Comparison of ENCODE assay signal across 12 mouse cellular contexts in genomic region chr12:54385401-54385800, GRCm38 (mm10).
DNase-seq lines count a peak whose midpoint lies in the region; ATAC-seq lines count a peak whose summit lies in the region.
"Had no signal": no experiment of that assay in that cellular context is flagged by ENCODE, and none has a peak within 500 bp of the region (broad histone marks: within the 10 kb centered on the region; RNA-seq: fewer than 3 reads in every experiment).

No protein-coding gene starts in this region.

- no peak for ATAC-seq in midbrain, embryonic 11.5 days (ENCODE audit: low FRiP score)

- no peak overlapping the region for H3K4me3 ChIP-seq in midbrain, embryonic 10.5 days
- H3K4me3 ChIP-seq in midbrain, embryonic 11.5 days (ENCODE audit: low read depth, low read length) = no peak overlapping the region
- H3K4me3 ChIP-seq: hindbrain, embryonic 15.5 days; neural tube, embryonic 13.5 days had no signal

- H3K4me1 ChIP-seq in midbrain, embryonic 10.5 days = no peaks in the 10 kb centered on the region
- no peaks in the 10 kb centered on the region for H3K4me1 ChIP-seq in midbrain, embryonic 11.5 days (ENCODE audit: control insufficient read depth, insufficient read depth, low read length)
- H3K4me1 ChIP-seq: hindbrain, embryonic 15.5 days had no signal

- 87% methylated on average over 4 of the region's 4 CpGs for WGBS in midbrain, embryonic 10.5 days
- WGBS in midbrain, embryonic 11.5 days = 90% methylated on average over 4 of the region's 4 CpGs

- no peaks in the 10 kb centered on the region for H3K36me3 ChIP-seq in midbrain, embryonic 10.5 days
- H3K36me3 ChIP-seq in midbrain, embryonic 11.5 days (ENCODE audit: control insufficient read depth, insufficient read depth, low read length) = no peaks in the 10 kb centered on the region
- H3K36me3 ChIP-seq: hindbrain, embryonic 15.5 days; neural tube, embryonic 13.5 days had no signal

- peak; percentile 34 for DNase-seq in adrenal gland, postnatal 10 days
- DNase-seq in adrenal gland, postnatal 25 days = no peak
- no peak for DNase-seq in midbrain, embryonic 10.5 days (ENCODE audit: low spot score)
- no peak for DNase-seq in midbrain, embryonic 11.5 days (ENCODE audit: low spot score, missing footprints)
- peak; percentile 83 to 84 for DNase-seq in heart, postnatal 10 days
- peak; percentile 27 for DNase-seq in skeletal muscle tissue, adult 2 months (ENCODE audit: low read depth, low spot score)
- no peak for DNase-seq in embryo, embryonic 9.5 days (ENCODE audit: extremely low spot score)
- no peak for DNase-seq in urinary bladder, postnatal 10 days (ENCODE audit: low spot score)
- DNase-seq: kidney, postnatal 10 days; thymus, postnatal 25 days had no signal

- no peaks in the 10 kb centered on the region for H3K9me3 ChIP-seq in midbrain, embryonic 10.5 days (replicated peaks)
- no peaks in the 10 kb centered on the region for H3K9me3 ChIP-seq in midbrain, embryonic 11.5 days (ENCODE audit: control insufficient read depth, low read length)
- H3K9me3 ChIP-seq: hindbrain, embryonic 15.5 days; neural tube, embryonic 13.5 days had no signal

- intact Hi-C loops in heart, postnatal 10 days (cut with DNase I) = no loop called here

- no peak overlapping the region for H3K9ac ChIP-seq in midbrain, embryonic 11.5 days (ENCODE audit: low read length)
- H3K9ac ChIP-seq: hindbrain, embryonic 15.5 days; neural tube, embryonic 13.5 days had no signal

- H3K4me2 ChIP-seq in midbrain, embryonic 11.5 days = no peak overlapping the region
- H3K4me2 ChIP-seq: hindbrain, embryonic 15.5 days; neural tube, embryonic 13.5 days had no signal

- H3K27ac ChIP-seq in midbrain, embryonic 10.5 days (replicated peaks) = 0 out of 2 replicates have a peak overlapping the region, but pooled peaks have one; percentile 23
- no peak overlapping the region for H3K27ac ChIP-seq in midbrain, embryonic 11.5 days (ENCODE audit: low read depth, low read length)
- H3K27ac ChIP-seq: hindbrain, embryonic 15.5 days; neural tube, embryonic 13.5 days had no signal

- no peaks in the 10 kb centered on the region for H3K27me3 ChIP-seq in midbrain, embryonic 10.5 days (ENCODE audit: low read depth, poor library complexity, severe bottlenecking)
- no peaks in the 10 kb centered on the region for H3K27me3 ChIP-seq in midbrain, embryonic 11.5 days (ENCODE audit: control insufficient read depth, insufficient read depth, low read length)
- H3K27me3 ChIP-seq: hindbrain, embryonic 15.5 days; neural tube, embryonic 13.5 days had no signal

Comparison
In these comparisons a context has a peak if more than half of its experiments do, and no peak if none do; other contexts are left out.
1. DNase-seq: peak in adrenal gland, postnatal 10 days (single experiment), heart, postnatal 10 days (2 of 2) and skeletal muscle tissue, adult 2 months (single experiment); none in adrenal gland, postnatal 25 days (single experiment), midbrain, embryonic 10.5 days (single experiment), midbrain, embryonic 11.5 days (single experiment), embryo, embryonic 9.5 days (single experiment) and urinary bladder, postnatal 10 days (single experiment).